Mouse (Mus musculus): ENCODE data around the gene Clhc1.

Clhc1 gene

GRCm38 (mm10) chr11:29563406-29563805 is 15.7 kb downstream of the Clhc1 start:
- DNase-seq: no peak

- DNase-seq: no peak
These were observed 23.8 kb downstream of the Clhc1 start for GRCm38 (mm10) chr11:29571536-29571935.

- no peak for DNase-seq
These were observed 24.9 kb downstream of the Clhc1 start for GRCm38 (mm10) chr11:29572656-29573055.

GRCm38 (mm10) chr11:29579610-29580009 is 31.9 kb downstream of the Clhc1 start:
- DNase-seq: peak; percentile 7

GRCm38 (mm10) chr11:29595217-29595616 is 47.5 kb downstream of the Clhc1 start:
- DNase-seq: no peak

- no peak for DNase-seq
These were observed 49.4 kb downstream of the Clhc1 start for GRCm38 (mm10) chr11:29597159-29597558.

GRCm38 (mm10) chr11:29599000-29599399 is 51.2 kb downstream of the Clhc1 start:
- DNase-seq: no peak

- DNase-seq: no peak
These were observed 55.8 kb downstream of the Clhc1 start for GRCm38 (mm10) chr11:29603581-29603980.

GRCm38 (mm10) chr11:29607465-29607990 is 59.8 kb downstream of the Clhc1 start:
- DNase-seq: no peak

- no peak for DNase-seq
These were observed 62.2 kb downstream of the Clhc1 start for GRCm38 (mm10) chr11:29609756-29610468.

- DNase-seq: no peak
These were observed 64.3 kb downstream of the Clhc1 start for GRCm38 (mm10) chr11:29612007-29612406.

GRCm38 (mm10) chr11:29613185-29613735 is 65.5 kb downstream of the Clhc1 start:
- DNase-seq: no peak

GRCm38 (mm10) chr11:29614217-29614924 is 66.6 kb downstream of the Clhc1 start:
- DNase-seq: no peak

GRCm38 (mm10) chr11:29622030-29622790 is 74.5 kb downstream of the Clhc1 start:
- no peak for DNase-seq

- no peak for DNase-seq
These were observed 75.6 kb downstream of the Clhc1 start for GRCm38 (mm10) chr11:29623327-29623726.

GRCm38 (mm10) chr11:29626541-29626940 is 78.8 kb downstream of the Clhc1 start:
- DNase-seq: no peak

GRCm38 (mm10) chr11:29627706-29628105 is 80.0 kb downstream of the Clhc1 start:
- no peak for DNase-seq
